Mouse (Mus musculus) bone marrow, adult 2 months (tissue): ENCODE measurements around the gene Mthfr.

Experiments
- CTCF ChIP-seq: fragments of 200-500 bp; IDR thresholded peaks from 2 replicates; pipeline ENCODE4 v1.5.1; 2011; ENCODE audit warnings: low read length, control low read depth; ENCODE audit not compliant: control insufficient read depth, insufficient read depth
- POLR2A ChIP-seq: fragments of 200-500 bp; IDR thresholded peaks from 2 replicates; pipeline ENCODE4 v1.6.1; 2011; ENCODE audit warnings: low read depth, mild to moderate bottlenecking, control low read depth, low read length, borderline replicate concordance; ENCODE audit not compliant: control insufficient read depth

DNA sequence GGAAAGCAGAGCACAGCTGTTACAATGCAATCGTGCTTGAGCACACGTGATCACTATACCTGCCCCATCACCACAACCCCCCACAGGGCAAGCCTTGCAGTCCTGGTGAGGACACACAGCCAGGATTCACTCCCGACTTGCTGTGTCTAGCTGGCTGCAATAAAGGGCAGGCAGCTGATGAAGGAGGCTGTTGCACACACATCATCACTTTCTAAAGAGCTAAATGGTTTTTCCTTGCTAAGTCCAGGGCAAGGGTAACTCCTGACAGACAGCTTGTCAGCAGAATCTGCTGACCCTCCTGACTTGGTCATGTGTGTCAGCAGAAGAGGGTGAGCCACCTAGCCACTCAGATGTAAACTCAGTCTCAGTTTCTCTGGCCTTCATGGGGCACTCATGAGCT, 21.9 kb upstream of the Mthfr start:
- TF ChIP-seq CTCF (no peak), POLR2A (no peak)
